Mouse (Mus musculus): ENCODE data around the gene Lmln.

- TF ChIP-seq CTCF (IDR thresholded peaks at IDR 0.05; ENCODE audit: borderline replicate concordance, insufficient read depth, low read depth, low read length) (no peak), POLR2A (IDR thresholded peaks at IDR 0.05; ENCODE audit: borderline replicate concordance, insufficient read depth, low read length) (no peak)
Observed at GRCm38 (mm10) chr16:33061400-33061799, 921 bp upstream of the Lmln start.

Measured in cerebellum, adult 2 months (tissue).